Mouse (Mus musculus) cerebellum, postnatal 36 days (tissue): ENCODE data around the gene Heatr4.
A peak's percentile ranks its signal among the peaks of the same experiment; 100 is the strongest.

Experiments
- DNase-seq, 2 experiments: peaks; one replicate each; pipeline ENCODE4 v3.0.0; 2021 to 2022; ENCODE audit warnings: mixed read lengths in 2 of 2

The Heatr4 gene

GRCm38 (mm10) chr12:83929186-83929804 lies 55.4 kb downstream of the Heatr4 start:
- DNase-seq = no peak

- no peak for DNase-seq
Measured at GRCm38 (mm10) chr12:83927747-83928146, 56.9 kb downstream of the Heatr4 start.

- no peak for DNase-seq
Measured at GRCm38 (mm10) chr12:83926061-83926460, 58.6 kb downstream of the Heatr4 start.

- DNase-seq = no peak
Measured at GRCm38 (mm10) chr12:83925160-83925703, 59.4 kb downstream of the Heatr4 start.

GRCm38 (mm10) chr12:83924332-83924731 lies 60.3 kb downstream of the Heatr4 start:
- no peak for DNase-seq

GRCm38 (mm10) chr12:83923486-83923859 lies 61.2 kb downstream of the Heatr4 start:
- DNase-seq = no peak

GRCm38 (mm10) chr12:83922724-83923485 lies 61.7 kb downstream of the Heatr4 start:
- DNase-seq = no peak

GRCm38 (mm10) chr12:83921535-83922381 lies 62.9 kb downstream of the Heatr4 start, which contains the start of gene Numb:
Numb (minus strand) TSS chr12:83921934.
- peak; percentile 98 for DNase-seq

- DNase-seq = peak; percentile 27 to 40
Measured at GRCm38 (mm10) chr12:83920721-83921441, 63.8 kb downstream of the Heatr4 start.

GRCm38 (mm10) chr12:83916884-83917283 lies 67.8 kb downstream of the Heatr4 start:
- DNase-seq = peak; percentile 46 to 50

GRCm38 (mm10) chr12:83914797-83915196 lies 69.9 kb downstream of the Heatr4 start:
- no peak for DNase-seq

- peak; percentile 60 to 71 for DNase-seq
Measured at GRCm38 (mm10) chr12:83914202-83914740, 70.4 kb downstream of the Heatr4 start.

- DNase-seq = no peak
Measured at GRCm38 (mm10) chr12:83910451-83910850, 74.2 kb downstream of the Heatr4 start.
